Mouse (Mus musculus): ENCODE data around the gene Rhoa.

- TF ChIP-seq ZC3H11A (IDR thresholded peaks at IDR 0.05; ENCODE audit: borderline replicate concordance, low read depth, low read length) (no peak), ZNF384 (IDR thresholded peaks at IDR 0.05; ENCODE audit: low read depth, low read length) (no peak), MAFK (IDR thresholded peaks at IDR 0.05; ENCODE audit: insufficient read depth, low read depth, low read length) (no peak), HCFC1 (IDR thresholded peaks at IDR 0.05; ENCODE audit: borderline replicate concordance, insufficient read depth, low read length) (no peak), CHD2 (IDR thresholded peaks at IDR 0.05; ENCODE audit: low read depth, low read length) (no peak)
These were observed 18.9 kb downstream of the Rhoa start for GRCm38 (mm10) chr9:108324784-108325183.

Measured in ES-E14 (cell line).